Mouse (Mus musculus) thymus, postnatal 10 days (tissue): ENCODE data around the gene Wdtc1.
A peak's percentile ranks its signal among the peaks of the same experiment; 100 is the strongest.

Experiments used
- DNase-seq, 2 experiments: peaks; one replicate each; pipeline ENCODE4 v3.0.0; 2021; ENCODE audit warnings: low spot score in 2 of 2

Wdtc1 gene

DNA sequence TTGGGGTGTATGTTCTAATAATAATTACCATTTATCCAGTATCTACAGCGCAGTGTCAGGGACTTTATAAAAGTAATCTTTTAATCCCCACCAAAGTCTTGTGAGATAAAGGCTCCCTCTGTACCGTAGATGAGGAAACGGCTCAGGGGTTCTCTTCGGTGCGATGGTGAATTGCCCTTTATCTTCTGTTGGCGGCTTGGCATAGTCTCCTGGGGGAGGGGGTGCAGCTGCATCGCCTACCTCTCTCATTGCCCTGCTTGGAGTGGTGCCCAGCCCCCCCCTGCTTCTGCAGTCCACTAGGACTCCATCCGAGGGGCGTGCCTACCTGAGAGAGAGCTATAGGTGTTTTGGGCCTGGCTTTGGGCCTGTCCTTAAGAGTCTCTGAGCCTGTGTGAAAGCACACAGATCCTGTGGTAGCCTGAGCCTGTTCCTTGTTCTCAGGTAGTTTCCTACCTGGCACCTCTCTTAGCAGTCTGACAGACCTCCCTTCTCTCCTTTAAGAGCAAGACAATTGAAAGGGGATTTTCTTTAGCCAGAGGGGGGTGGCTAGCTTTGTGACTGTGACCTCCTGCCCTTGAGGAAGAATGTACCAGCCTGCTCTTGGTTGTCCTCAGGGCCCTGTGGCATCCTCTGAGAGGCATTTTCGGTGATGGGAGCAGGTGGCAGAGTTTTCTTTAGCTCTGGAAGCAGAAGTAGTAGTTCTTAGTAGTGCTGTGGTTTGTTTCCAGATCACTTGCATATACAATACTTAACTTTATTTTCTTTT lies 22.7 kb upstream of the Wdtc1 start:
- DNase-seq: no peak

DNA sequence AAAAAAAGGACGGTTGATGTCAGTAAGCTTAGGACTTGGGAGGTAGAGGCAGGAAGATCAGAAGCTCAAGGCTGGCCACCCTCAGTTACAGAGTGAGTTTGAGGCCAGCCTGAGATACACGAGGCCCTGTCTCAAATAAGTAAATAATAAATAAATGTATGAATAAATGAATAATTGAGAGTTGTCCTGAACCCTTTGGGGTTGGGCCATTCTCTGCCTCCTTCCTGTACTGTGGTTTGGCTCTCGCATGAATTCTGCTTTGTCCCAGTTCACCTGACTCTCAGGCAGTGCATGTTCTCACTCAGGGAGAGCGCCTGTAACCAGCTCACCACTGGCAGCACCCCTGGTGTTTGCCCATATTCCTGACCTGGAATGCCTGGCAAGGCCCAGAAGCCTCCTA lies 20.7 kb upstream of the Wdtc1 start:
- DNase-seq: no peak

DNA sequence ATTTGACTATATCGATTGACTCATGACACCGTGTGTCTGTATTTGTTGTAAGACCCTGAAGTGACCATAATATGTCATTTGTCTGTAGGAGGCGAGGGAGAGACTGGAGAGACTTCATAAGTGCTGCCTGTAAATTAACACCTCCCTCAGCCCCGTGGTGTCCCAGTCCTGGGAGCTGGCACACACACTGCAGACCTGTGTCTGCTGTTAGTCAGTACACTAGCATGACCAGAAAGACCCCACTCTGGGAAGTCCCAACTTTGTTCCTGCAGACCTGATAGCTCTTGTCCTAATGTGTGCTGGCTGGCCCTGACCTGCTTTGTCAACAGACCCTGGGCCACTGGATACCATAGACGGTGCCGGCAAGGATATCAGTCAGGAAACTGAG lies 19.0 kb upstream of the Wdtc1 start:
- DNase-seq: no peak

DNA sequence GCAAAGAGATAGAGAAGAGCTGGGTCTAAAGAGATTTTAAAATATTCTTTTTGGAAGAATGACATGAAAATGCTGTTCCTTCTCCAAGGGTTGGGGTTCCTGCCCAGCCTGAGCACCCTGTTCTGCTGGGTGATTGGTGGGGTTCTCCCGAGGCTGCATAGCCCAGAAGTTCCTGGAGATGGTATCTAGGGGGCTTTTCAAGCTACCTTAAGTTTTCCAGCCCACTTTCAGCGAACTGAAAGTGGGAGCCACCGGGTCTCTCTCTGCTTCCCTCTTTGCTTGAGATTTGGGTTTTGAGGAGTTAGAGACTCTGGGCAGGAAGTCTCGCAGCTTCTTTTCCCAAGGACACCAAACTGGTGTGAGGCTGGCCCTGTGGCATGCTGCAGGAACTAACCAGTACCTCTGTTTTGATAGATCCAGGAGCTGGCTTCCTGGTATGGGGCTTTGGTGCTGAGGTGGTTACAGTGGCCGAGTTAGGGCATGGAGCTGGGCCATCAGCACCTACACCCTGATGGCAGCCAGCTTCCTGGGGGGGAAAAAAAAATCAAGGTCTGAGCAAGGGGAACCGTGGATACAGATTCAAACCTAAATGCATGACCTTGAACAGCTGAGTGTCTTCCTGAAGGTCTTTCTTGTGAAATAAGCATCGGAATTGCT lies 18.5 kb upstream of the Wdtc1 start:
- DNase-seq: no peak

DNA sequence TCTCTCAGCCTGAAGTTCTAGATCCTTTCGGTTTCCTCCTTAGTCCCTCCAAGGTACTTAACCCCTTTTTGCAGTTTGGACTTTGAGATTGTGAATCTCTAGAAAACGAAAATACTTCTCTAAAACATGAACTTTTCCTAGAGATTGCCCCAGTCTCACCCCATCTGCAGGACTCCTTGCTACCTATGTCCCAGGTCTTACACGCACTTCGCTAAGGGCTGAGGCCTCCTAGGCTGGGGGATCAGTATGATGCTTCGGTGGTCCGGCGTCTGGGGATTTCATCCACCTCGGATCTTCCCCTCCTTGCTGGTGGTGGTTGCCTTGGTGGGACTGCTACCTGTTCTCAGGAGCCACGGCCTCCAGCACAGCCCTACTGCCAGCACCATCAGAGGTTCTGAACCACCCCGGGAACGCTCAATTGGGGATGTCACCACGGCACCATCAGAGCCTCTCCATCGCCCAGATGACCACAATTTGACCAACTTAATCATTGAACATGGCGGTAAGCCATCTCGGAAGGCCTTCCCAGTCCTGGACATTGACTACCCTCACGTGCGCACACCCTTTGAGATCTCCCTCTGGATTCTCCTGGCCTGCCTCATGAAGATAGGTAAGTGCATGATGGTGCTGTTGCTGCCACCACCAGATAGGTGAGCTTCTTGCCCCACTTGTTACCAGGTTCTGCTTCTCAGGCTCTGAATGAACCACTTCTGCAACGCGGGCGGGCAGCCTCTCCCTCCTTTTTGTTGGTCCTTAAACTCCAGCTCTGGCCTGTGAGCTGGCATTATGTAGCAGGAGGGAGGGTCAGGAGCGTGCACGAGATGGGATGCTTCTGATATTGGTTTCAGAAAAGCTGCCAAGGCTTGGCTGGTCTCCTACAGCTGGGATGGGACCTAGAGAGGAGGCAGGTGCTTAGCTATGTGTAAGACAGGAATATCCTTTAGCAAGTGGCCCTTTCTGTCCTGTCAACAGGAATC lies 17.3 kb upstream of the Wdtc1 start:
- DNase-seq: no peak

DNA sequence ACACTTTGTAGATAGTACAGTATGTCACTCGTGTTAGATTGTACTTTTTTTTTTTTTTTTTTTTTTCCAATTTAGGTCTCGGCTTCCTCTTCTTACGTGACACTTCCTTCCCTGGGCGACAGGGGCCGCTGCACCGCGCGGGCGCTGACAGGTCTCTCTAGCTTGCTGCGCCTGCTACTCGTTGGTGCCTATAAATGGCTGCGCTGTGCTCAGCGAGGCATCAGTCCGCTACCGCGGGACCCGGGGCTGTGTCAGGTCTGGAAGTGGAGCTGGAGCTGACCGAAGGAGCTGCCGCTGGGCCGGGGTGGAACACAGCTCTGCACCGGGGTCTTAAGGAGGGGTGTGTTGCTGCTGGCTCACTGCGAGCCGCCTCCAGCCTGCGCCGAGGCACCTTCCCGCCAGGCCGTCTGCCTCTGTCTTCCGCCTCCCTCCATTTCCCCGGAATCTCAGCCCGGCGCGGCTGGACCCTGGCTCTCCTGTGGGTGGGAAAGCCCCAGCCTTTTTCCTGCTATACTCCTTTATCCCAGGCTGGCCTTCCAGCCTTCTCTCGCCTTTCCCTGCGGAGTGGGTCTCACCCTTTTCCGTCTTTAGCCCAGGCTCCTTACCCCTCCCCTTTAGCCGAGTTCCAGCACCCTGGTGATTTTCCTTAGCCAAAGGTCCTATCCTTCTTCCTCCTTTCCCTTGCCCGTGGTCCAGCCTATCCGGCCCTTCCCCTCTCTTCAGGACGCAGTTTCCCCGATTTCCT lies 16.4 kb upstream of the Wdtc1 start, which contains the start of gene Slc9a1:
Gene Slc9a1, plus strand, starts transcription at position 154 of the 745 bp plus-strand sequence.
- DNase-seq: peak; percentile 90 to 95

DNA sequence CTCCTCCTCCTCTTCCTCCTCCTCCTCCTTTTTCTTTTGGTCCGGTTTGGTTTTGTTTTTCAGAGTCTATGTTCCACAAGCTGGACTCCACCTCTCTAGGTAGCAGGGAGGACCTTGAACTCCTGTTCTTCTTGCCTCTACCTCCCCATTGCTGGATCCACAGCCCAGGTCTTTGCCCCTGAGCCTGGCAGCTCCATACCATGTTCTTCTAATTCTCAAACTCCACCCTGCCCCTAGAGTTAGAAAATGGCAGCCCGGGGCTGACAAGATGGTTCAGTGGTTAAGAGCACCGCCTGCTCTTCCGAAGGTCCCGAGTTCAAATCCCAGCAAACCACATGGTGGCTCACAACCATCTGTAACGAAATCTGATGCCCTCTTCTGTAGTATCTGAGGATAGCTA lies 1.4 kb upstream of the Wdtc1 start:
- DNase-seq: no peak

DNA sequence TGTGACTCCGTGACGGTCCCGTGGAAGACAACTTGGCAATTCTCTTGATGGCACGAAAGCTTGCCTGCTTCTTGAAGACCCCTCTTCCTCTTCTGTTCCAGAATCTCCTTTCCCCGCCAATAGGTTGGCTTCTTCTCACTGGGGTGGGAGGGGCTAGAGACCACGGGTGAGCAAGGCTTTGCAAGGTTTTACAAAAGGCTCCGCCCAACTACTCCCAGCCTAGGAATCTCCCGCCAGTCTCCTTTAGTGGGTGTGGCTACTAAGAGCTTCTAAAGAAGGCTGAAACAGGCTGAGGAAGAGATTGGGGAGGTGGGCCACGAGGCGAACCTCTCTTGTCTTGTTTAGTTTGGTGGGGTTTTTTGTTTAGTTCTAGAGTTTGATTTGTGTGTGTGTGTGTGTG lies 484 bp downstream of the Wdtc1 start:
- no peak for DNase-seq

DNA sequence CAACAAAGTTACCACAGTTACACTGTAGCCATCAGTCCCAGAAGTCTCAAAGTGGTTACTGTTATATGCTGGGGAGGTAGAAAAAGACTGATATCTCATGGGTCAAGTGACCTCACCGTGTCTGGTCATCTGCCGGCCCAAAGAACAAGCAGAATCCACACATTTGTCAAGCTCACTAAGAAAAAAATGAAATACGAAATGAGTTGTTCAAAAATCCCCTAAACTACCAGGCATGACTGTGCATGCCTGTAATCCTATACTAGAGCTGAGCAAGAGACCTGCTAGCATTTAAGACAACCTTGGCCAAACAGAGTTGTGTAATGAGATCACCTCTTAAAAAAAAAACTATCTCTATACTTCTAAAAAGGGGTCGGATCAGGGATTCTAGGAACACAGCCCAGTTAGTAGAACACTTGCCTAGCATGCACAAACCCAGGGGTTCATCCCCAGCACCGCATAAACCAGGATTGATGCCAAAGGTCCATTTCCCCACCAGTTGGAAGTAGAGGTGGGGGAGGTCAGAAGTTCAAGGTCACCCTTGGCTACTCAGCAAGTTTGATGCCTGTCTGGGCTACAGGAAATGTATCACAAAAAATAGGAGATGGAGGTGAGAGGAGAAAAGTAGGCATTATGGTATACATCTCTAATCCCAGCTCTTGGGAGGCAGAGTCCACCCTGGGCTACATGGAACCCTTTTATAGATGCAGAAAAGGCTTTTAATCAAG lies 5.1 kb downstream of the Wdtc1 start:
- DNase-seq: no peak

DNA sequence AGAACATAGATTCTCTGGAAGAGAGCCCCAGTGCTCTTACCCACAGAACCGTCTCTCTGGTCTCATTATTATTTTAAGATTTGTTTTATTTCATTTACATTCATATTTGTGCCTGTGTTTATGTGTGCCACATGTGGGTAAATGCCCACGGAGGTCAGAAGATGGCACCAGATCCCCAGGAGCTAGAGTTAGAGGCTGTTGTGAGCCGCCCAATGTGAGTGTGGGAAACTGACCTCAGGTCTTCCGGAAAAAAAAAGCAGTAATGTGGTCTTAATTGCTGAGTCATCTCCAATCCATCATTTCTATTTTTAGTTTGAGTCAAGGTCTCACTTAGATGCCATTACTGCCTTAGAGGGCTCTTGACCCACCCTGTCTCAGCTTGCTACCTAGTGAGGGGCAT lies 5.7 kb downstream of the Wdtc1 start:
- no peak for DNase-seq

DNA sequence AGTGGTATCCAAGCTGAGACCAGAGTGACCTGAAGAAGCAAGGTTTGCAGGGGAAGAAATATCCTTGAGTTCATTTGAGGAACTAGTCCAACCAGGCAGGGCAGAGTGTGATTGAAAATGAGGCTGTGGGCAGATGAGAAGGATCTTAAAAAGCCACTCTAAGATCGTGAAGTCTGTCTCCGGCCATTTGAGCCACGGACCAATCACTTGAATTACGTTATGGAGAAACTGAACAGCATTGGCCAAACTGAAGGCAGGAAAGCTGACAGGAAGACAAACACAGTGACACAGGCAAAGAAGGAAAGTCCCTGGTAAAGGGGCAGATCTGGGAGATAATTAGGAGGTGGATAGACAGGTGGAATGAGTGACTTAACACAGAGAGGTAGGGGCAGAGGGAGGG lies 6.7 kb downstream of the Wdtc1 start:
- no peak for DNase-seq

DNA sequence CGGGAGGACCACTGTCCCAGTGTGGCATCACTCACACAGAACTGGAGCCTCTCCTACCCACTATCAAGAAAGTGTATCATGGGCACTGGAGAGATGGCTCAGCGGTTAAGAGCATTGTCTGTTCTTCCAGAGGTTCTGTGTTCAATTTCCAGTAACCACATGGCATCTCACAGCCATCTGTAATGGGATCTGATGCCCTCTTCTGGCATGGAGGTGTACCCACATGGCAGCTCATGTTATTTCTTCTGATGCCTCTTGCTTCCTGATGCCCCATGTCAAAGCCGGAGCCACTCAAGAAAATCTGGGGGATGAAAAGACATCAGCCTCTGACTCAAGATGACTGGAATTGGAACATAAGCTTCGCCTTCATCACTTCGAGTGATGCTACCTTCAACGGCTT lies 7.6 kb downstream of the Wdtc1 start:
- peak in 1 of 2 experiments; percentile 13 for DNase-seq

DNA sequence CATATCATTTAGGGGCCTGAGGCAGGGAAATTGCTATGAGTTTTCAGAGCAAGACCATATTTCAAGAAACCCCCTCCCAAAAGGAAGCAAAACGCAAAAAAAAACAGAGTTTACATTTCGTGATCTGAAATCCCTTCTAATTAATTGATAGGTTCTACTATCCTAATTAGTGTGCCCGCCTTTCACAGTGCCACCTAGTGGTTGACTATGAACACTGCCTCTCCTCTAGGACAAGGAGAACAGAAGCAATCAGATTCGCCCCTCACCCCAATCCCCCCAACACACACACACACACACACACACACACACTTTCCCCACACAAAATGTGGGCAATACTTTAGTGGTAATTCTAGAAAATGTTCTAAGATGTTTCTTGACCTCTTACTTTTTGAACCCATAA lies 9.2 kb downstream of the Wdtc1 start:
- DNase-seq: peak in 1 of 2 experiments; percentile 59

DNA sequence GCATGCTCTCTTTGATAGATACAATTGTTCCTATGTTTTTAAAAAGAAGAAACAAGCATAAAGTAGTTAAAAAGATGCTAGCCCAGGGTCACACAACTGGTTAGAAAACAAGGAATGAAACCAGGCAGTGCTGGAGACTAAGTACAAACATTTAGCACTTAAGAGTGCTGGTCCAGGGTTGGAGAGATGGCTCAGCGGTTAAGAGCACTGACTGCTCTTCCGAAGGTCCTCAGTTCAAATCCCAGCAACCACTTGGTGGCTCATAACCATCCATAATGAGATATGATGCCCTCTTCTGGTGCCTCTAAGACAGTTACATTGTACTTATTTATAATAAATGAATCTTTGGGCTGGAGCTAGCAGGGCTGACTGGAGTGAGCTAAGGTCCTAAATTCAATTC lies 13.1 kb downstream of the Wdtc1 start:
- DNase-seq: no peak

DNA sequence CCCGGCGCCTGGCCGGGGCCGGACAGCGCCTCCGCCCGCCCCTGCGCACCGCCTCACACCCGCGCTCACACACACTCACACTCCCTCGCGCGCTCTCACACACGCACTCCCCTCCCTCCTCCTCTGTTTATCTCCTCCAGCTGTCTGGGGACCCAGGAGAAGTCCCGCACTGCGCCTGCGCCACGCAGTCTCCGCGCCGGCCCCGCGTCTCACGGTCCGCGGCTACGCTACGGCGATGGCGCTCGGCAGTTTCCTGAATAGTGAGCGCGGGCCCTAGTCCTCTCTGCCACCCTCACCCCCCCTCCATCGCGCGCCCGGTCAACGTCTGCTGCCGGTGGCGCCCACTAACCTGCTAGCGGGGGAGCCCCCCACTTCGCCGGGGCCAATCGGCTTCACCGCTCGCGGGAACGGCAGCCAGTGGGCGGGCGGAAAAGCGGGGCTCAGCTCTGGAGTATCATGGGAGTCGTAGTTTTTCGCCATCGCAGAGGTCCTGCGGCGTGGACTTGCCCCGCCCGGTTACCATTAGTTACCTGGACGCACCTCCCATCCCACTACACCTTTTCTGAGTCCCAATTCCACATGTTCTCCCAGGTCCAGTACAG lies 14.0 kb downstream of the Wdtc1 start:
- peak; percentile 98 to 99 for DNase-seq

DNA sequence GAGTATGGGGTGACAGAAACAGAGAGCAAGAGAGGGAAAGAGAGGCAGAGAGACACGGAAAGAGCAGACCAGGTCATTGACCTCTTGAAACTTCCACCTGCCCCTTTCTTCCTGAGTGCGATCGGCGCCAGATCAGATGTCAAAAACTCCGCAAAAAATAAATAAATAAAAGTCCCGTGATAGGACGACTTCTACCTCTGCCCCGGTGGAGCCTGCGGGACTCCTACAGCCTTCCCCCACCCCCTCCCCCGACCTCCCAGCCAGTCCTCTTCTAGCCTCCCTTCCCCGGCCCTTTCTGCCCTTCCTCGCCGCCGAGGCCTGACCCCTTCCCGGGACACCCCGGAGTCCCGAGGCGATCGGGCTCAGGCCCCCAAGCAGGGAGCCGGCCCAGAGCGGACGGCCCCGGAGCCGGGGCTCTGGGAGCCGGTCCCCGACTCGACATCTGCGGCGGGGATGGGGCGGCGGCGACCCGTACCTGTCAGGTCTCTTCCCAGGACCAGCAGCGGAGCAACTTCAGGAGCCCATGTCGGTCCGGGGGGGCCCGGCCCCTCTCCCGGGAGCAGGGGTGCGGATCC lies 14.7 kb downstream of the Wdtc1 start:
- no peak for DNase-seq

DNA sequence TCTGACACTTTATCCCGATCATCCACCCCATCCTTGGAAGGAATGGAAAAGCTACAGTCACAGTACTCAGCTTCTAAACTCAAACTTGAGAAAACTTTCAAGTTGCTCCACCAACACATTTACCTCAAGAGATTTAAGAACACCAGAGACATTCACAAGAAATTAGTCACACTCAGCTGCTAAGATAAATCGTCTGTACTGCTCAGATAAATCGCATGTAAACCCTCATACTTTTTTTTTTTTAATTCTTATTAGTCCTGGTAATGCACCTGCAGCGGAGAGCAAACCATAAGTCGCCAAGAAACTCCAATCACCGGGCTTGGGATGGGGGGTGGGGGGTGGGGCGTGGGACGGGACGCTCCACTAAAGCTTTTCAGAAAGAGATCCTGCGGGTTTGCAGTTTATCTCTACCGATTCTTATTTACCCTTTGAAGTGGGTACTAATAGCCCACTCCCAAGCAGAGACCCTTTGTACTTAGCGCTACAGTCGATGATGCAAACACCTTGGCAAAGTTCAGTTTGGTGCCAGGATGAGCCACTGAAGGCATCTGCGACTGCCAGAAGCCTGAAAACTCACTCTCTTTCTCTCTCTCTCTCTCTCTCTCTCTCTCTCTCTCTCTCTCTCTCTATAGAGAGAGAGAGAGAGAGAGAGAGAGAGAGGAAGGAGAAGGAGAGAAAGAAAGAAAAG lies 15.3 kb downstream of the Wdtc1 start:
- no peak for DNase-seq

DNA sequence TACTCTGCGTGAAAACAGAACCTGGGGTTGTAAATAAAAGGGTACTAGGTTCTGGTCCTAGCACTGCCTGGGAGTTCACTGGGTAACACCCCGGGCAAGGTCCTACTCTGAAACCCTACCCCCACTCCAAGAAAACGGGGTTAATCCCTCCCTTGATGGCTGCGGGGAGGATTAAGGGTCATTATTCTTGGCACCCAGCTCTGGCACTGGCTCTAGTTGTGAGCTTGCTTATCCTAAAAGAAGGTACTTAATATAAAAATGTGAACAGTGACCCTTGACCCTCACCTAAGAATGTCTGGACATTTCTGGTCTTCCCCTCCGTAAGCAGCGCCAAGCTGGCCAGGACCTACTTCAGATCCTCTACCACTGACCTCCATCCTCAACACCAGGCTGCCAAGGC lies 20.0 kb downstream of the Wdtc1 start:
- DNase-seq: no peak

DNA sequence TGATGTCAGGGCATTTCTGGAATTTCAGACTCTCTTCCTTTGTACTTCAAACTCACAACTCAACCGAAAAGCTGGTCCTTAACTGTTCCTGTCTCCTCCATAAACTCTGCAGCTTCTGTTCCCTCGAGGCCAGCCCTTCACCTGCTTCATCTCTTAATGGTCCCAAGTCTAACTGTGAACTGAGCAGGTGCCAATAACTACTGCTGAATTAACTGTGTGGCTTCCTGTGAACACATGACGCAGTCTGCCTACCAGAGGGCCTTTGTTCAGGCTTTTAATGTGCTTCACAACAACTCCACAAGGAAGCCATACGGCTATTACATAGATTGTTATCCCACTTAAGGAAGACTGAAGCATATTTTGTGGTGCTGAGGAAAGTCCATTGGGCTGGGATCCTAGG lies 23.0 kb downstream of the Wdtc1 start:
- peak in 1 of 2 experiments; percentile 27 for DNase-seq

DNA sequence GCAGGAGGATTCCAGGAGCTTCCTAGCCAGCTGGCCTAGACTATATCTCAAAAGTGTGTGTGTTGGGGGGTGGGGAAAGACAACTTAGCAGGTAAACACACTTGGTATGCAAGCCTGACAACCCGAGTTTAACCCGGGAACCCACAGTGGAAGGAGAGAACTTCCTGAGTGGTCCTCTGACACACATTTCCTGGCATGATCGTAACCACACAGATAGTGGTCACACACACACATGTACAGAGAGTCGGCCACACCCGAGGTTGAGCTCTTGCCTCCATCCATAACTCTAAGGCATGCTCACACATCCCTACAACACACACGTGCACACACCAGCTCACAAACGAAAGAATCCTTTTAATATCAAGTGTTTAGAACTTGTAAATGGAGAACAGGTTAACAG lies 25.2 kb downstream of the Wdtc1 start:
- DNase-seq: peak in 1 of 2 experiments; percentile 13
